Mouse (Mus musculus) lung, embryonic 16.5 days (tissue): ENCODE data around the gene Cradd. TPM values are rescaled to one million over a fixed set of nuclear protein-coding genes. Genes with fewer than 3 reads are reported as not detected.

Experiments
- ATAC-seq: fragments of 200-750 bp; cut with Nextera tagmentation; 2 replicates; pipeline ENCODE4 v1.8.0; 2017; ENCODE audit warnings: low read depth, mild to moderate bottlenecking, moderate library complexity
- H3K27ac ChIP-seq: fragments of 300-500 bp; sonication (generic); 2 replicates; pipeline ENCODE4 v1.5.1; 2014; ENCODE audit warnings: mild to moderate bottlenecking, control low read depth, low read length
- H3K27me3 ChIP-seq: fragments of 300-500 bp; sonication (generic); 2 replicates; pipeline ENCODE4 v1.6.1; 2014; ENCODE audit warnings: low read depth, low read length, mixed read lengths; ENCODE audit not compliant: control insufficient read depth, insufficient read depth
- H3K36me3 ChIP-seq: fragments of 300-500 bp; sonication (generic); 2 replicates; pipeline ENCODE4 v1.6.1; 2014; ENCODE audit warnings: low read length; ENCODE audit not compliant: control insufficient read depth, insufficient read depth
- H3K4me1 ChIP-seq: fragments of 300-500 bp; sonication (generic); replicated peaks from 2 replicates; pipeline ENCODE4 v1.6.1; 2014; ENCODE audit warnings: low read length, mixed read lengths; ENCODE audit not compliant: control insufficient read depth, insufficient read depth
- H3K4me2 ChIP-seq: fragments of 300-500 bp; sonication (generic); 2 replicates; pipeline ENCODE4 v1.6.1; 2014; ENCODE audit warnings: low read depth, low read length, control low read depth
- H3K4me3 ChIP-seq: fragments of 300-500 bp; sonication (generic); 2 replicates; pipeline ENCODE4 v1.5.1; 2014; ENCODE audit warnings: mild to moderate bottlenecking, low read length, control low read depth
- H3K9ac ChIP-seq: fragments of 300-500 bp; sonication (generic); 2 replicates; pipeline ENCODE4 v1.6.1; 2014; ENCODE audit warnings: low read length, control low read depth
- H3K9me3 ChIP-seq: fragments of 300-500 bp; sonication (generic); 2 replicates; pipeline ENCODE4 v1.6.1; 2016; ENCODE audit warnings: low read length; ENCODE audit not compliant: control insufficient read depth
- WGBS: fragments of 180-500 bp; shearing (Covaris S2); extraction: QIAGEN DNeasy Blood & Tissue Kit; methylation state at CpG from one replicate; pipeline ENCODE4 v1.1.7; 2014; 5-methylcytosine and 5-hydroxymethylcytosine counted together
- polyA plus RNA-seq: library from polyadenylated mRNA; unstranded; fragments of >200 nt; fragmentation: Nextera tagmentation; extraction: Ambion mirVana; gene quantifications from 2 replicates; pipeline ENCODE4 v1.2.1, GENCODE M21; 2015

Cradd gene
- polyA plus RNA-seq, 1 experiment from 2014 or later, result 12.0 TPM

GRCm38 (mm10) chr10:95228192-95228591 is 95.7 kb downstream of the Cradd start:
- Histone ChIP-seq H3K4me3 (no peak overlapping the region), H3K4me1 (peaks cover 10% of the 10 kb centered on the region), H3K27ac (no peak overlapping the region), H3K9ac (no peak overlapping the region), H3K27me3 (no peaks in the 10 kb centered on the region), H3K36me3 (no peaks in the 10 kb centered on the region), H3K9me3 (no peaks in the 10 kb centered on the region), H3K4me2 (no peak overlapping the region)
- 42% methylated on average over 6 of the region's 6 CpGs for WGBS
- ATAC-seq, result peak; percentile 53; the same call in 1 of the 2 replicates

GRCm38 (mm10) chr10:95227590-95227989 is 96.3 kb downstream of the Cradd start:
- H3K36me3 ChIP-seq, result no peaks in the 10 kb centered on the region
- H3K9me3 ChIP-seq, result no peaks in the 10 kb centered on the region
- no peak overlapping the region for H3K27ac ChIP-seq
- no peak overlapping the region for H3K9ac ChIP-seq
- H3K4me1 ChIP-seq, result peaks cover 5% of the 10 kb centered on the region
- WGBS, result 30% methylated on average over 1 of the region's 1 CpGs
- H3K4me2 ChIP-seq, result no peak overlapping the region
- peak; percentile 62 for ATAC-seq
- no peaks in the 10 kb centered on the region for H3K27me3 ChIP-seq
- H3K4me3 ChIP-seq, result no peak overlapping the region

GRCm38 (mm10) chr10:95226772-95227171 is 97.2 kb downstream of the Cradd start:
- Histone ChIP-seq H3K9me3 (no peaks in the 10 kb centered on the region), H3K27ac (no peak overlapping the region), H3K27me3 (no peaks in the 10 kb centered on the region), H3K4me1 (no peaks in the 10 kb centered on the region; the same call in 1 of the 2 replicates), H3K36me3 (no peaks in the 10 kb centered on the region), H3K9ac (no peak overlapping the region), H3K4me2 (no peak overlapping the region), H3K4me3 (no peak overlapping the region)
- no peak for ATAC-seq
- 56% methylated on average over 4 of the region's 4 CpGs for WGBS

GRCm38 (mm10) chr10:95225006-95225405 is 98.9 kb downstream of the Cradd start:
- Histone ChIP-seq H3K4me1 (no peaks in the 10 kb centered on the region; the same call in 1 of the 2 replicates), H3K27ac (no peak overlapping the region), H3K4me3 (no peak overlapping the region), H3K9ac (no peak overlapping the region), H3K36me3 (no peaks in the 10 kb centered on the region), H3K27me3 (no peaks in the 10 kb centered on the region), H3K9me3 (no peaks in the 10 kb centered on the region), H3K4me2 (no peak overlapping the region)
- no peak for ATAC-seq
- 58% methylated on average over 4 of the region's 4 CpGs for WGBS

GRCm38 (mm10) chr10:95223211-95223610 is 100.7 kb downstream of the Cradd start:
- WGBS, result 66% methylated on average over 16 of the region's 16 CpGs
- Histone ChIP-seq H3K4me1 (no peaks in the 10 kb centered on the region; the same call in 1 of the 2 replicates), H3K27me3 (no peaks in the 10 kb centered on the region), H3K9ac (no peak overlapping the region), H3K9me3 (no peaks in the 10 kb centered on the region), H3K27ac (no peak overlapping the region), H3K4me3 (no peak overlapping the region), H3K4me2 (no peak overlapping the region), H3K36me3 (no peaks in the 10 kb centered on the region)
- no peak for ATAC-seq

- H3K9me3 ChIP-seq, result no peaks in the 10 kb centered on the region
- H3K9ac ChIP-seq, result no peak overlapping the region
- no peak overlapping the region for H3K27ac ChIP-seq
- WGBS, result 65% methylated on average over 9 of the region's 9 CpGs
- H3K27me3 ChIP-seq, result no peaks in the 10 kb centered on the region
- no peak for ATAC-seq
- H3K4me3 ChIP-seq, result no peak overlapping the region
- no peak overlapping the region for H3K4me2 ChIP-seq
- H3K36me3 ChIP-seq, result no peaks in the 10 kb centered on the region
- peaks cover 4% of the 10 kb centered on the region; the same call in 1 of the 2 replicates for H3K4me1 ChIP-seq
Measured at GRCm38 (mm10) chr10:95221914-95222313, 102.0 kb downstream of the Cradd start.

- Histone ChIP-seq H3K36me3 (no peaks in the 10 kb centered on the region), H3K27me3 (no peaks in the 10 kb centered on the region), H3K4me3 (no peak overlapping the region), H3K9ac (no peak overlapping the region), H3K27ac (no peak overlapping the region), H3K4me2 (no peak overlapping the region), H3K4me1 (peaks cover 4% of the 10 kb centered on the region; the same call in 1 of the 2 replicates), H3K9me3 (no peaks in the 10 kb centered on the region)
- 69% methylated on average over 3 of the region's 3 CpGs for WGBS
- no peak for ATAC-seq
Measured at GRCm38 (mm10) chr10:95220536-95220935, 103.4 kb downstream of the Cradd start.

GRCm38 (mm10) chr10:95218683-95219060 is 105.3 kb downstream of the Cradd start:
- peak; percentile 75 for ATAC-seq
- Histone ChIP-seq H3K4me2 (no peak overlapping the region), H3K4me1 (peaks cover 4% of the 10 kb centered on the region; the same call in 1 of the 2 replicates), H3K36me3 (no peaks in the 10 kb centered on the region), H3K9ac (no peak overlapping the region), H3K27ac (peak overlapping the region; percentile 83), H3K27me3 (no peaks in the 10 kb centered on the region), H3K4me3 (no peak overlapping the region), H3K9me3 (no peaks in the 10 kb centered on the region)
- WGBS, result 46% methylated on average over 9 of the region's 9 CpGs

GRCm38 (mm10) chr10:95217956-95218682 is 105.8 kb downstream of the Cradd start:
- H3K27me3 ChIP-seq, result no peaks in the 10 kb centered on the region
- no peaks in the 10 kb centered on the region for H3K9me3 ChIP-seq
- ATAC-seq, result peak; percentile 86
- H3K27ac ChIP-seq, result peak overlapping the region; percentile 83
- peak overlapping the region; percentile 48; the same call in 1 of the 2 replicates for H3K9ac ChIP-seq
- H3K4me3 ChIP-seq, result no peak overlapping the region
- 36% methylated on average over 18 of the region's 18 CpGs for WGBS
- H3K4me2 ChIP-seq, result peak overlapping the region; percentile 26; the same call in 1 of the 2 replicates
- H3K36me3 ChIP-seq, result no peaks in the 10 kb centered on the region
- peaks cover 4% of the 10 kb centered on the region; the same call in 1 of the 2 replicates for H3K4me1 ChIP-seq
